Mouse (Mus musculus) layer of hippocampus, postnatal 10 days (tissue): ENCODE results near the gene Mov10l1. TPM values are rescaled to one million over a fixed set of nuclear protein-coding genes. Genes with fewer than 3 reads are reported as not detected.

Experiments used
- total RNA-seq, 2 experiments: library from RNA; stranded (reverse); gene quantifications; 2 replicates each; pipeline ENCODE4 v1.2.3; 2021

Mov10l1 gene
- total RNA-seq, 2 experiments from 2014 or later: not detected

Other genes starting within 250 kb of the Mov10l1 start
- gene Brd1, start 248.7 kb upstream of the Mov10l1 start, total RNA-seq: 10 to 100 TPM; 51.7 to 58.7 TPM
- 10 to 100 TPM; 14.6 to 17.2 TPM for gene Zbed4, start 231.2 kb upstream of the Mov10l1 start, total RNA-seq
- 10 to 100 TPM in 1 of 2 experiments, 1 to 10 TPM in 1; 9.8 to 10.3 TPM for gene Alg12, start 163.6 kb upstream of the Mov10l1 start, total RNA-seq
- 10 to 100 TPM; 19.8 to 20.5 TPM for gene Creld2, start 163.3 kb upstream of the Mov10l1 start, total RNA-seq
- gene Pim3, start 120.7 kb upstream of the Mov10l1 start, total RNA-seq: 10 to 100 TPM; 35.7 to 39.5 TPM
- 1 to 10 TPM; 3.1 to 3.5 TPM for gene Ttll8, start 28.5 kb upstream of the Mov10l1 start, total RNA-seq
- 100 to 1,000 TPM; 138 to 141 TPM for gene Mlc1, start 3.9 kb upstream of the Mov10l1 start, total RNA-seq
- 100 to 1,000 TPM; 119 to 121 TPM for gene Panx2, start 76.8 kb downstream of the Mov10l1 start, total RNA-seq
- 10 to 100 TPM; 22.7 to 26.2 TPM for gene Trabd, start 92.2 kb downstream of the Mov10l1 start, total RNA-seq
- gene Selenoo, start 106.2 kb downstream of the Mov10l1 start, total RNA-seq: 10 to 100 TPM; 21.4 to 21.5 TPM
- 10 to 100 TPM; 26.5 to 30.0 TPM for gene Tubgcp6, start 140.2 kb downstream of the Mov10l1 start, total RNA-seq
- 10 to 100 TPM; 17.2 to 19.4 TPM for gene Hdac10, start 145.8 kb downstream of the Mov10l1 start, total RNA-seq
- 1 to 10 TPM; 4.0 to 5.5 TPM for gene Mapk12, start 157.8 kb downstream of the Mov10l1 start, total RNA-seq
- gene Mapk11, start 166.7 kb downstream of the Mov10l1 start, total RNA-seq: 10 to 100 TPM; 18.4 to 25.3 TPM
- 10 to 100 TPM; 65.4 to 78.2 TPM for gene Plxnb2, start 197.9 kb downstream of the Mov10l1 start, total RNA-seq
- 10 to 100 TPM; 33.1 to 37.5 TPM for gene Dennd6b, start 213.6 kb downstream of the Mov10l1 start, total RNA-seq
- 100 to 1,000 TPM; 159 to 174 TPM for gene Ppp6r2, start 228.6 kb downstream of the Mov10l1 start, total RNA-seq